Mouse (Mus musculus): ENCODE measurements around the gene Mical2.

The Mical2 gene

GRCm38 (mm10) chr7:112278648-112279047 lies 53.0 kb downstream of the Mical2 start:
- no peak for DNase-seq (ENCODE audit: low spot score)

GRCm38 (mm10) chr7:112280474-112280873 lies 54.8 kb downstream of the Mical2 start:
- no peak for DNase-seq (ENCODE audit: low spot score)

GRCm38 (mm10) chr7:112283606-112284310 lies 58.1 kb downstream of the Mical2 start:
- DNase-seq (ENCODE audit: low spot score), result no peak

- no peak for DNase-seq (ENCODE audit: low spot score)
Measured at GRCm38 (mm10) chr7:112285573-112285972, 59.9 kb downstream of the Mical2 start.

- DNase-seq (ENCODE audit: low spot score), result no peak
Measured at GRCm38 (mm10) chr7:112288352-112289107, 62.9 kb downstream of the Mical2 start.

GRCm38 (mm10) chr7:112289514-112289913 lies 63.9 kb downstream of the Mical2 start:
- DNase-seq (ENCODE audit: low spot score), result no peak

- DNase-seq (ENCODE audit: low spot score), result no peak
Measured at GRCm38 (mm10) chr7:112289990-112290389, 64.3 kb downstream of the Mical2 start.

GRCm38 (mm10) chr7:112293456-112294104 lies 67.9 kb downstream of the Mical2 start:
- no peak for DNase-seq (ENCODE audit: low spot score)

GRCm38 (mm10) chr7:112295426-112296221 lies 70.0 kb downstream of the Mical2 start:
- DNase-seq (ENCODE audit: low spot score), result no peak

- peak; percentile 72 for DNase-seq (ENCODE audit: low spot score)
Measured at GRCm38 (mm10) chr7:112298032-112298431, 72.4 kb downstream of the Mical2 start.

- no peak for DNase-seq (ENCODE audit: low spot score)
Measured at GRCm38 (mm10) chr7:112298871-112299422, 73.3 kb downstream of the Mical2 start.

GRCm38 (mm10) chr7:112299521-112300096 lies 74.0 kb downstream of the Mical2 start:
- DNase-seq (ENCODE audit: low spot score), result no peak

- no peak for DNase-seq (ENCODE audit: low spot score)
Measured at GRCm38 (mm10) chr7:112300141-112300540, 74.5 kb downstream of the Mical2 start.

GRCm38 (mm10) chr7:112301052-112301451 lies 75.4 kb downstream of the Mical2 start:
- DNase-seq (ENCODE audit: low spot score), result no peak

GRCm38 (mm10) chr7:112304382-112304781 lies 78.7 kb downstream of the Mical2 start:
- DNase-seq (ENCODE audit: low spot score), result no peak

GRCm38 (mm10) chr7:112309289-112310016 lies 83.8 kb downstream of the Mical2 start:
- no peak for DNase-seq (ENCODE audit: low spot score)

- DNase-seq (ENCODE audit: low spot score), result no peak
Measured at GRCm38 (mm10) chr7:112310017-112310360, 84.3 kb downstream of the Mical2 start.

GRCm38 (mm10) chr7:112313211-112313610 lies 87.6 kb downstream of the Mical2 start:
- DNase-seq (ENCODE audit: low spot score), result no peak

GRCm38 (mm10) chr7:112313670-112314069 lies 88.0 kb downstream of the Mical2 start:
- DNase-seq (ENCODE audit: low spot score), result no peak

- peak; percentile 67 for DNase-seq (ENCODE audit: low spot score)
Measured at GRCm38 (mm10) chr7:112316239-112316638, 90.6 kb downstream of the Mical2 start.

- DNase-seq (ENCODE audit: low spot score), result no peak
Measured at GRCm38 (mm10) chr7:112317491-112317890, 91.8 kb downstream of the Mical2 start.

All from testis, postnatal 10 days (tissue).